Mouse (Mus musculus) forebrain, embryonic 11.5 days (tissue): ENCODE measurements at regions not wholly inside any gene's neighbourhood (a gene's known extent, or its start where the extent isn't known, plus 50 kb on each side); places are given as distances from the start of the nearest gene placed in this dataset.
A peak's percentile ranks its signal among the peaks of the same experiment; 100 is the strongest.

ENCODE experiments used
- ATAC-seq: fragments of 200-750 bp; cut with Nextera tagmentation; replicated peaks from 2 replicates; pipeline ENCODE4 v1.8.0; 2017; ENCODE audit warnings: moderate TSS enrichment; ENCODE audit not compliant: low FRiP score
- DNase-seq: peaks from one replicate; pipeline ENCODE4 v3.0.0-alpha.2; 2017; ENCODE audit warnings: low spot score
- H3K27ac ChIP-seq: fragments of 300-500 bp; sonication (generic); 2 replicates; pipeline ENCODE4 v1.5.1; 2014; ENCODE audit warnings: low read depth, low read length
- H3K27me3 ChIP-seq: fragments of 300-500 bp; sonication (generic); 2 replicates; pipeline ENCODE4 v1.6.1; 2014; ENCODE audit warnings: mild to moderate bottlenecking, low read length, mixed read lengths; ENCODE audit not compliant: control insufficient read depth, insufficient read depth
- H3K36me3 ChIP-seq: fragments of 300-500 bp; sonication (generic); 2 replicates; pipeline ENCODE4 v1.6.1; 2014; ENCODE audit warnings: mild to moderate bottlenecking, low read length, moderate library complexity, mixed read lengths; ENCODE audit not compliant: control insufficient read depth, insufficient read depth
- H3K4me1 ChIP-seq: fragments of 300-500 bp; sonication (generic); replicated peaks from 2 replicates; pipeline ENCODE4 v1.6.1; 2014; ENCODE audit warnings: low read length, mixed read lengths; ENCODE audit not compliant: control insufficient read depth, insufficient read depth
- H3K4me2 ChIP-seq: fragments of 300-500 bp; sonication (generic); 2 replicates; pipeline ENCODE4 v1.6.1; 2014; ENCODE audit warnings: low read depth, mild to moderate bottlenecking, low read length, moderate library complexity, mixed read lengths; ENCODE audit not compliant: severe bottlenecking
- H3K4me3 ChIP-seq: fragments of 300-500 bp; sonication (generic); 2 replicates; pipeline ENCODE4 v1.5.1; 2014; ENCODE audit warnings: low read depth, low read length
- H3K9ac ChIP-seq: fragments of 300-500 bp; sonication (generic); 2 replicates; pipeline ENCODE4 v1.6.1; 2014; ENCODE audit warnings: low read length
- H3K9me3 ChIP-seq: fragments of 300-500 bp; sonication (generic); 2 replicates; pipeline ENCODE4 v1.6.1; 2016; ENCODE audit warnings: low read length, mixed read lengths; ENCODE audit not compliant: control insufficient read depth
- WGBS: fragments of 180-500 bp; shearing (Covaris S2); extraction: QIAGEN DNeasy Blood & Tissue Kit; methylation state at CpG from one replicate; pipeline ENCODE4 v1.1.7; 2014; 5-methylcytosine and 5-hydroxymethylcytosine counted together

- no peaks in the 10 kb centered on the region for H3K9me3 ChIP-seq
- H3K4me1 ChIP-seq = no peaks in the 10 kb centered on the region
- no peak overlapping the region for H3K9ac ChIP-seq
- no peak overlapping the region for H3K4me3 ChIP-seq
- no peak for ATAC-seq
- no peak for DNase-seq
- H3K27me3 ChIP-seq = no peaks in the 10 kb centered on the region
- no peak overlapping the region for H3K4me2 ChIP-seq
- no peak overlapping the region for H3K27ac ChIP-seq
- 83% methylated on average over 6 of the region's 6 CpGs for WGBS
- H3K36me3 ChIP-seq = no peaks in the 10 kb centered on the region
Observed at GRCm38 (mm10) chr3:115612859-115613258, 102.0 kb downstream of the S1pr1 start.

- Histone ChIP-seq H3K36me3 (no peaks in the 10 kb centered on the region), H3K4me3 (no peak overlapping the region), H3K4me2 (no peak overlapping the region), H3K27me3 (no peaks in the 10 kb centered on the region), H3K4me1 (no peaks in the 10 kb centered on the region), H3K9me3 (no peaks in the 10 kb centered on the region), H3K9ac (no peak overlapping the region), H3K27ac (no peak overlapping the region)
- ATAC-seq (no peak), DNase-seq (no peak)
- WGBS = 89% methylated on average over 5 of the region's 5 CpGs
Observed at GRCm38 (mm10) chr3:115608087-115608486, 106.8 kb downstream of the S1pr1 start.

GRCm38 (mm10) chr3:115604734-115605279 lies 110.1 kb downstream of the S1pr1 start:
- Histone ChIP-seq H3K4me3 (no peak overlapping the region), H3K36me3 (no peaks in the 10 kb centered on the region), H3K9ac (no peak overlapping the region), H3K27ac (no peak overlapping the region), H3K27me3 (no peaks in the 10 kb centered on the region), H3K9me3 (no peaks in the 10 kb centered on the region), H3K4me2 (no peak overlapping the region), H3K4me1 (no peaks in the 10 kb centered on the region)
- no peak for DNase-seq
- ATAC-seq = no peak
- whole genome bisulfite sequencing = 68% methylated on average over 5 of the region's 5 CpGs

- Histone ChIP-seq H3K4me3 (no peak overlapping the region), H3K36me3 (no peaks in the 10 kb centered on the region), H3K9ac (no peak overlapping the region), H3K4me2 (no peak overlapping the region), H3K9me3 (no peaks in the 10 kb centered on the region), H3K27ac (no peak overlapping the region), H3K27me3 (no peaks in the 10 kb centered on the region), H3K4me1 (no peaks in the 10 kb centered on the region)
- 81% methylated on average over 7 of the region's 7 CpGs for WGBS
- DNase-seq (no peak), ATAC-seq (no peak)
Observed at GRCm38 (mm10) chr3:115604267-115604666, 110.6 kb downstream of the S1pr1 start.

GRCm38 (mm10) chr3:115603803-115604202 lies 111.1 kb downstream of the S1pr1 start:
- H3K9me3 ChIP-seq = no peaks in the 10 kb centered on the region
- no peaks in the 10 kb centered on the region for H3K27me3 ChIP-seq
- no peak for ATAC-seq
- DNase-seq = no peak
- no peak overlapping the region for H3K4me3 ChIP-seq
- H3K36me3 ChIP-seq = no peaks in the 10 kb centered on the region
- no peaks in the 10 kb centered on the region for H3K4me1 ChIP-seq
- no peak overlapping the region for H3K27ac ChIP-seq
- H3K4me2 ChIP-seq = no peak overlapping the region
- 79% methylated on average over 3 of the region's 3 CpGs for WGBS
- H3K9ac ChIP-seq = no peak overlapping the region

- 92% methylated on average over 2 of the region's 2 CpGs for WGBS
Observed at GRCm38 (mm10) chr3:115599281-115599680, 115.6 kb downstream of the S1pr1 start.

GRCm38 (mm10) chr3:115596523-115596922 lies 118.3 kb downstream of the S1pr1 start:
- Histone ChIP-seq H3K27me3 (no peaks in the 10 kb centered on the region), H3K4me1 (no peaks in the 10 kb centered on the region), H3K4me2 (no peak overlapping the region), H3K9me3 (no peaks in the 10 kb centered on the region), H3K36me3 (no peaks in the 10 kb centered on the region), H3K9ac (no peak overlapping the region), H3K27ac (no peak overlapping the region), H3K4me3 (no peak overlapping the region)
- DNase-seq (peak; percentile 77), ATAC-seq (peak; percentile 56; the same call in 1 of the 2 replicates)
- 38% methylated on average over 6 of the region's 6 CpGs for WGBS

More at GRCm38 (mm10) chr3:115599281-115599680, 115.6 kb downstream of the S1pr1 start:
- Histone ChIP-seq H3K4me2 (no peak overlapping the region), H3K9me3 (no peaks in the 10 kb centered on the region), H3K9ac (no peak overlapping the region), H3K27me3 (no peaks in the 10 kb centered on the region), H3K4me3 (no peak overlapping the region), H3K4me1 (no peaks in the 10 kb centered on the region), H3K27ac (no peak overlapping the region), H3K36me3 (no peaks in the 10 kb centered on the region)
- no peak for DNase-seq
- no peak for ATAC-seq

GRCm38 (mm10) chr3:115590716-115591115 lies 124.2 kb downstream of the S1pr1 start:
- ATAC-seq (no peak), DNase-seq (no peak)
- Histone ChIP-seq H3K9ac (no peak overlapping the region), H3K4me2 (no peak overlapping the region), H3K4me1 (no peaks in the 10 kb centered on the region), H3K27me3 (no peaks in the 10 kb centered on the region), H3K4me3 (no peak overlapping the region), H3K27ac (no peak overlapping the region), H3K36me3 (no peaks in the 10 kb centered on the region), H3K9me3 (no peaks in the 10 kb centered on the region)
- 75% methylated on average over 5 of the region's 5 CpGs for WGBS

- H3K27me3 ChIP-seq = no peaks in the 10 kb centered on the region
- H3K9me3 ChIP-seq = no peaks in the 10 kb centered on the region
- no peak overlapping the region for H3K9ac ChIP-seq
- no peaks in the 10 kb centered on the region for H3K36me3 ChIP-seq
- H3K4me1 ChIP-seq = no peaks in the 10 kb centered on the region
- DNase-seq (no peak), ATAC-seq (no peak)
- no peak overlapping the region for H3K4me2 ChIP-seq
- H3K4me3 ChIP-seq = no peak overlapping the region
- H3K27ac ChIP-seq = no peak overlapping the region
- WGBS = 68% methylated on average over 2 of the region's 2 CpGs
Observed at GRCm38 (mm10) chr3:115588585-115588984, 126.3 kb downstream of the S1pr1 start.
